Mouse (Mus musculus): ENCODE results near the gene Ldb1. TPM values are rescaled to one million over a fixed set of nuclear protein-coding genes. Genes with fewer than 3 reads are reported as not detected.

Gene Ldb1
- polyA plus RNA-seq, 1 experiment from 2014 or later: 74.6 TPM

DNA sequence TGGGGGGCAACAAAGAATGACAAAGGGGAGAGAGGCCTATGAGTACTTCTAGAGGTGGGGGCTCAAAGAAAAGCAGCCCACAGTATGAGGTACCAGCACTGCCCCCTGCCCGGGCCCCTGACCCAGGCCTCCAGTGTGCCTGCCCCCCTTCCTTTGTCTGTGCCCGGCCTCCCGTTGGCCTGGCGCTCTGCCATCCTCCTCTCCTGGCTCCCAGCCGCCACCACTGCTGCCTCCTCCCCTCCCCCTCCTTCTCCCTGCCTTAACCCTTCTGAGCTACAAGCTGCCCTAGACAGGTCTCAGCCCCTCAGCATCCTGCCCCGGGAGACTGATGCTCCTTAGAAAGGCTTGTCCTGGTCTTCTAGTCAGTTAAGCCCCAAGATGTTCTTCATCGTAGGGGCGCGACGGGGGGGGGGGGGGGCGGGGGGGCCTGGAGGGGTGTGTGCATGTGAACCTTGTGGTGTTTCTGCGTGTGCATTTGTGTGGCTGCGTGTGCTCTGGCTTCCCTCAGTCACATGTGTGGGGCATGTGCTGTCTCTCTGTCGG lies 3.0 kb downstream of the Ldb1 start:
- Histone ChIP-seq H3K4me3 (ENCODE audit: low read depth, low read length) (peak overlapping the region; percentile 25), H3K9me3 (ENCODE audit: control insufficient read depth, low read length) (no peaks in the 10 kb centered on the region), H3K27me3 (replicated peaks; ENCODE audit: control insufficient read depth, insufficient read depth, low read length) (no peaks in the 10 kb centered on the region), H3K27ac (ENCODE audit: low read depth) (peak overlapping the region; percentile 93), H3K4me1 (replicated peaks; ENCODE audit: control insufficient read depth, insufficient read depth, low read length) (peaks cover 75% of the 10 kb centered on the region), H3K9ac (ENCODE audit: low read length) (peak overlapping the region; percentile 44), H3K4me2 (ENCODE audit: low read length) (peak overlapping the region; percentile 100), H3K36me3 (ENCODE audit: control insufficient read depth, insufficient read depth, low read length) (no peaks in the 10 kb centered on the region)
- no peak for ATAC-seq (replicated peaks; ENCODE audit: low FRiP score, low TSS enrichment, low read depth)
- WGBS: 0% methylated on average over 10 of the region's 14 CpGs
- DNase-seq (ENCODE audit: low spot score): peak; percentile 82

GRCm38 (mm10) chr19:46041299-46041932 lies 3.6 kb downstream of the Ldb1 start:
- no peak for ATAC-seq (replicated peaks; ENCODE audit: low FRiP score, low TSS enrichment, low read depth)
- 16% methylated on average over 7 of the region's 7 CpGs for WGBS
- Histone ChIP-seq H3K4me3 (ENCODE audit: low read depth, low read length) (peak overlapping the region; percentile 25), H3K36me3 (ENCODE audit: control insufficient read depth, insufficient read depth, low read length) (peaks cover 4% of the 10 kb centered on the region; the same call in 1 of the 2 replicates), H3K9ac (ENCODE audit: low read length) (peak overlapping the region; percentile 44), H3K27me3 (replicated peaks; ENCODE audit: control insufficient read depth, insufficient read depth, low read length) (no peaks in the 10 kb centered on the region), H3K4me1 (replicated peaks; ENCODE audit: control insufficient read depth, insufficient read depth, low read length) (peaks cover 75% of the 10 kb centered on the region), H3K27ac (ENCODE audit: low read depth) (peak overlapping the region; percentile 93), H3K9me3 (ENCODE audit: control insufficient read depth, low read length) (no peaks in the 10 kb centered on the region), H3K4me2 (ENCODE audit: low read length) (peak overlapping the region; percentile 100)
- DNase-seq (ENCODE audit: low spot score): no peak

DNA sequence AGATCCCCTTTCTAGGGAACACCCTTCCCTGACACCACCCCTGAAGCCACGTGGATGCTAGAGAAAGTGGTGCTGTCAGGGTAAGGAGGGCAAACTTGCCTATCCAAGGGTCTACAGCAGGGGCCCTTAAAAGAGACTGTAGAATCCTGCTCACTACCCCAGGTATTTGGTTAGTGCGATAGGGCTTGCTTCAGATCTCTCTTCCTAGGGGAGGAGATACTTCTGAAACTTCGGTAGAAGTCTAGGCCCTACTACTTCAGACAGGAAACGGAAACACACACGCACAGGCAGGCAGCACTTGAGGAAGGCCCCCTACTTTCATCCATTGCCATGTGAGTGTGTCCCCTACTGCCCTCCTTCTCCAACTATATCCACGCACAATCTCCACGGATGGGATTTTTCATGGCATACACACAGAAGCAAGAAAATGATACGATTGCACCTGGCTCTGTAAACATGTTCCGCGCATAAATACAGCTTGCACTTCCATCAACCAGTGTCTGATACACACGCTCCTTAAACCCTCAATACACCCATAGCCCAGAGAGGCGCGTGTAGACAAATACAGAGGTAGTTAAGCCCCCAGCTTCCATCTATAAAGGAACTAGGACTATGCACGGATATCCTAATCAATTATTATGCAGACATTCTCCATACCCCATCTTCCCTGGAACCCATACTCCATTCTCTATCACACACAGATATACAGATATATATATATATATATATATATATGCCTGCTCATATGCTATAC lies 4.7 kb downstream of the Ldb1 start:
- Histone ChIP-seq H3K4me3 (ENCODE audit: low read depth, low read length) (peak overlapping the region; percentile 97), H3K27me3 (replicated peaks; ENCODE audit: control insufficient read depth, insufficient read depth, low read length) (no peaks in the 10 kb centered on the region), H3K9ac (ENCODE audit: low read length) (peak overlapping the region; percentile 89), H3K4me1 (replicated peaks; ENCODE audit: control insufficient read depth, insufficient read depth, low read length) (peaks cover 68% of the 10 kb centered on the region), H3K4me2 (ENCODE audit: low read length) (peak overlapping the region; percentile 100), H3K36me3 (ENCODE audit: control insufficient read depth, insufficient read depth, low read length) (peaks cover 15% of the 10 kb centered on the region), H3K27ac (ENCODE audit: low read depth) (peak overlapping the region; percentile 93), H3K9me3 (ENCODE audit: control insufficient read depth, low read length) (no peaks in the 10 kb centered on the region)
- no peak for DNase-seq (ENCODE audit: low spot score)
- no peak for ATAC-seq (replicated peaks; ENCODE audit: low FRiP score, low TSS enrichment, low read depth)
- WGBS: 37% methylated on average over 14 of the region's 14 CpGs

- Histone ChIP-seq H3K27me3 (replicated peaks; ENCODE audit: control insufficient read depth, insufficient read depth, low read length) (no peaks in the 10 kb centered on the region), H3K27ac (ENCODE audit: low read depth) (peak overlapping the region; percentile 93), H3K9me3 (ENCODE audit: control insufficient read depth, low read length) (no peaks in the 10 kb centered on the region), H3K4me1 (replicated peaks; ENCODE audit: control insufficient read depth, insufficient read depth, low read length) (peaks cover 68% of the 10 kb centered on the region), H3K4me3 (ENCODE audit: low read depth, low read length) (peak overlapping the region; percentile 97), H3K36me3 (ENCODE audit: control insufficient read depth, insufficient read depth, low read length) (peaks cover 23% of the 10 kb centered on the region), H3K4me2 (ENCODE audit: low read length) (peak overlapping the region; percentile 100), H3K9ac (ENCODE audit: low read length) (peak overlapping the region; percentile 89)
- ATAC-seq (replicated peaks; ENCODE audit: low FRiP score, low TSS enrichment, low read depth) (peak; percentile 83), DNase-seq (ENCODE audit: low spot score) (peak; percentile 88)
- 2% methylated on average over 25 of the region's 30 CpGs for WGBS
Measured at GRCm38 (mm10) chr19:46039478-46039877, 5.5 kb downstream of the Ldb1 start.

DNA sequence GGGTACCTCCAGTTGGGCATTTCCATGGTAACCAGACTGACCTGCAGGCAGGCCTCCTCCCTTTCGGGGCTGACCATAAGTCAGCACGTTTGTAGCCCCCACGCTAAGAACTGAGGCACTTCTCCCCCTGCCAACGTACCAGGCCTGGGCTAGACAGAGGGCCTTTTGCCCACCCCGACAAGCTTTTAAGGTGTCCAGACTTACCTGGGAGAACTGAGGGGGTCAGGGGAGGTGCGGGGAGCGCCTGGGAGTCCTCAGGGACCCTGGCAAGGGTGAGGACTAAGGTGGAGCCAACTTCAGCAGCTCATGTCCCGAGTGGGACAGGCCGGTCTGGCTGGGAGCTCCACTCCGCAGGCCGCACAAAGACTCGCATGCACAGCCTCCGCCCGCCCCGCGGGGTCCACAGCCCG lies 6.2 kb downstream of the Ldb1 start:
- Histone ChIP-seq H3K36me3 (ENCODE audit: control insufficient read depth, insufficient read depth, low read length) (peaks cover 29% of the 10 kb centered on the region), H3K27me3 (replicated peaks; ENCODE audit: control insufficient read depth, insufficient read depth, low read length) (no peaks in the 10 kb centered on the region), H3K4me1 (replicated peaks; ENCODE audit: control insufficient read depth, insufficient read depth, low read length) (peaks cover 63% of the 10 kb centered on the region), H3K4me2 (ENCODE audit: low read length) (peak overlapping the region; percentile 100), H3K9ac (ENCODE audit: low read length) (peak overlapping the region; percentile 89), H3K9me3 (ENCODE audit: control insufficient read depth, low read length) (no peaks in the 10 kb centered on the region), H3K4me3 (ENCODE audit: low read depth, low read length) (peak overlapping the region; percentile 97), H3K27ac (ENCODE audit: low read depth) (peak overlapping the region; percentile 93)
- WGBS: 0% methylated on average over 17 of the region's 17 CpGs
- DNase-seq (ENCODE audit: low spot score) (no peak), ATAC-seq (replicated peaks; ENCODE audit: low FRiP score, low TSS enrichment, low read depth) (peak; percentile 20)

DNA sequence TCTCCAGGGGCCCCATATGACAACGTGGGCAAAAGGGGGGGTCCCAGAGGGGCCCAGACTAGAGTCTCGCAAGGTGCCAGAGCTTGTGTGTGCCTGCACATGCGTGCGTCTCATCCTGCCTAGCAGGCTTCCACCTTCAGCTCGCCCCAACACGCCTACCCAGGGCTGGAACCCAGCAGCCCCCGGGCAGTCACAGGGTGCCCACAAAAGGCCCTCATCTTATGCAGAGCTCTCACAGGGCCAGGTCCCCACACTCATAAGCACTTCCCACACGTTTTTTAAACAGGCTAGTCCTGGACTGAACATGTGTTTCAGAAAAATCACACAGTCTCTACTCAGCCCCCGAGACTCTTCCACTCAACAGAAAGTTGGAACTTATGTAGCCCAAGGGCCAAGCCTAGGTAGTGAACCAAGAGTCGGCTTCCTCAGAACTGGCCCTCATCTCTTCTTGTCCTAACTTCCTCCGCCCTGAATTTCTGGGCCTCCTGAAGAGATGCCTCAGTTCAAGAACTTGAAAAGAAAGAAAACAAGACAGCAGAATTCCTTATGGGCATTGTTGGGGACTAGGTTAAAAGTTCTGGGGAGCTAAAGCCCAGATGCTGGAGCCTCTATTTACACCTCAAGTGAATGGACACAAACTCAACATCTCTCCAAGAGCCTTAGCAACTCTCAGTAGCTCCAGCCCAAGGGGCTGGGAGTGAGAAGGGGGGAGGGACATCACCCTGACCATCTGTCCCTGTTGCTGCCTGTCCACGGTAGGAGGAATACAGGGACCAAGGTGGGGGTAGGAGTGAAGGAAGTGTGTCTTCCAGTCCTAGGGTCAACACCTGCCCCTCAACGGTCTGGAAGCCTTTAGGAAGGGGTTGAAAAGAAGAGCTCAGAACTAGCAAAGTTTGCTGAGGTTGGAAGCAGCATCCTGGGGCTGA lies 6.8 kb downstream of the Ldb1 start:
- Histone ChIP-seq H3K9me3 (ENCODE audit: control insufficient read depth, low read length) (no peaks in the 10 kb centered on the region), H3K36me3 (ENCODE audit: control insufficient read depth, insufficient read depth, low read length) (peaks cover 36% of the 10 kb centered on the region), H3K27ac (ENCODE audit: low read depth) (peak overlapping the region; percentile 93), H3K4me1 (replicated peaks; ENCODE audit: control insufficient read depth, insufficient read depth, low read length) (peaks cover 56% of the 10 kb centered on the region), H3K4me2 (ENCODE audit: low read length) (peak overlapping the region; percentile 100), H3K4me3 (ENCODE audit: low read depth, low read length) (peak overlapping the region; percentile 97), H3K9ac (ENCODE audit: low read length) (peak overlapping the region; percentile 89), H3K27me3 (replicated peaks; ENCODE audit: control insufficient read depth, insufficient read depth, low read length) (no peaks in the 10 kb centered on the region)
- DNase-seq (ENCODE audit: low spot score) (no peak), ATAC-seq (replicated peaks; ENCODE audit: low FRiP score, low TSS enrichment, low read depth) (no peak)
- WGBS: 12% methylated on average over 13 of the region's 13 CpGs

DNA sequence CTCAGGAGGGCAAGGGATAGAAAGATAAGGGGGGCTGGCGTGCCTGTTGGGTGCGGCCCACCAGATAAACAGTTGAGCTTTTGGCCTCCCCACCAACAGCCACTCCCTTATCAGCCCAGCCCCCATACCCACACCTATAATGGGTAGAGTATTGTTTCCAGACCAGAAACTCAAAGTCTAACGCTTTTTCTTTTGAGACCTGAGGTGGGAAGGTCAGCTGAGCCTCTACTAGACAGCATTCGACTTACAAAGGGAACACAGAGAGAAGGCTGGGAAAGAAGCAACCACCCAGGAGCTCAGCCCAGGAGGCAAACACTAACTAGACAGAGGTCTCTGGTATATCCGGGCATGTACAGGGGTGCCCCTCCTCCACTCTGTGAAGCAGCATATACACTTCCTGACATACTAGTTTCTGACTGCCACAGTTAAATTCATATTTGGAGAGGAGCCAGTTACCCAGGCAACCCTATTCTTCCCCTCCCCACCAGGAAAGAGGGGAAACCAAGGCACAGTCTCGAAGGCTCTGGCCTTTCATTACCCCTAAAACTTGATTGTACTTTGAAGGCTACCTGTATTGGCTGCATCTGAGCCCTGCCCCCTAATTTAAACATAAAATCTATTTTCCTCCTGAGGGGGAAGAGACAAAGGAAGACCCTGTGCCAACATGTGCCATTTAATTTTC lies 7.6 kb downstream of the Ldb1 start:
- H3K4me1 ChIP-seq (replicated peaks; ENCODE audit: control insufficient read depth, insufficient read depth, low read length): peaks cover 48% of the 10 kb centered on the region
- peak overlapping the region; percentile 34; the same call in 1 of the 2 replicates for H3K27ac ChIP-seq (ENCODE audit: low read depth)
- H3K4me3 ChIP-seq (ENCODE audit: low read depth, low read length): peak overlapping the region; percentile 97
- no peak for DNase-seq (ENCODE audit: low spot score)
- H3K36me3 ChIP-seq (ENCODE audit: control insufficient read depth, insufficient read depth, low read length): peaks cover 44% of the 10 kb centered on the region
- peak overlapping the region; percentile 89 for H3K9ac ChIP-seq (ENCODE audit: low read length)
- no peak for ATAC-seq (replicated peaks; ENCODE audit: low FRiP score, low TSS enrichment, low read depth)
- no peaks in the 10 kb centered on the region for H3K27me3 ChIP-seq (replicated peaks; ENCODE audit: control insufficient read depth, insufficient read depth, low read length)
- WGBS: 14% methylated on average over 6 of the region's 6 CpGs
- no peaks in the 10 kb centered on the region for H3K9me3 ChIP-seq (ENCODE audit: control insufficient read depth, low read length)
- H3K4me2 ChIP-seq (ENCODE audit: low read length): peak overlapping the region; percentile 100

All from intestine, embryonic 14.5 days (tissue).